Mouse (Mus musculus): ENCODE data around the gene Rfc4. TPM values are rescaled to one million over a fixed set of nuclear protein-coding genes. Genes with fewer than 3 reads are reported as not detected.
A peak's percentile ranks its signal among the peaks of the same experiment; 100 is the strongest.
"Not testable (repeated sequence)": the region's sequence is repeated elsewhere in the genome, so short reads cannot be mapped to it uniquely, and the experiment has no call there.

The Rfc4 gene
- total RNA-seq, 2 experiments from 2014 or later, result 34.9 to 37.4 TPM

- DNase-seq, result peak; percentile 17
These were observed 26.9 kb downstream of the Rfc4 start for GRCm38 (mm10) chr16:23100613-23101012.

GRCm38 (mm10) chr16:23100099-23100575 is 27.4 kb downstream of the Rfc4 start:
- DNase-seq, result peak; percentile 61

- DNase-seq, result no peak
These were observed 27.9 kb downstream of the Rfc4 start for GRCm38 (mm10) chr16:23099632-23100031.

- DNase-seq, result not testable (repeated sequence)
These were observed 29.5 kb downstream of the Rfc4 start for GRCm38 (mm10) chr16:23098105-23098452.

- DNase-seq, result not testable (repeated sequence)
These were observed 30.0 kb downstream of the Rfc4 start for GRCm38 (mm10) chr16:23097290-23098104.

- DNase-seq, result not testable (repeated sequence)
These were observed 30.7 kb downstream of the Rfc4 start for GRCm38 (mm10) chr16:23096886-23097285.

- DNase-seq, result not testable (repeated sequence)
These were observed 32.0 kb downstream of the Rfc4 start for GRCm38 (mm10) chr16:23095581-23095980.

GRCm38 (mm10) chr16:23094136-23094535 is 33.4 kb downstream of the Rfc4 start:
- DNase-seq, result no peak

GRCm38 (mm10) chr16:23093321-23093953 is 34.1 kb downstream of the Rfc4 start:
- DNase-seq, result no peak

- DNase-seq, result not testable (repeated sequence)
These were observed 36.2 kb downstream of the Rfc4 start for GRCm38 (mm10) chr16:23091345-23091744.

- not testable (repeated sequence) for DNase-seq
These were observed 39.0 kb downstream of the Rfc4 start for GRCm38 (mm10) chr16:23088491-23088890.

- not testable (repeated sequence) for DNase-seq
These were observed 39.8 kb downstream of the Rfc4 start for GRCm38 (mm10) chr16:23087712-23088111.

- DNase-seq, result not testable (repeated sequence)
These were observed 40.4 kb downstream of the Rfc4 start for GRCm38 (mm10) chr16:23087159-23087558.

- not testable (repeated sequence) for DNase-seq
These were observed 50.0 kb downstream of the Rfc4 start for GRCm38 (mm10) chr16:23077516-23077915.

Small RNA genes within 50 kb of the gene (microRNA-seq; reads per million reads assigned to microRNA genes)
- gene Gm49346, result 0.69 to 1.0 reads per million in 2 experiments

Other genes with a start within 250 kb of the Rfc4 start
- 1 to 10 TPM; 8.6 to 9.8 TPM for gene Ahsg, start 236.5 kb downstream of the Rfc4 start, total RNA-seq (2021)
- gene Fetub, start 209.4 kb downstream of the Rfc4 start, total RNA-seq (2021), result not detected
- gene Hrg, start 176.7 kb downstream of the Rfc4 start, total RNA-seq (2021), result not detected
- gene Kng2, start 98.3 kb downstream of the Rfc4 start, total RNA-seq (2021), result not detected
- under 1 TPM; 0.18 to 0.45 TPM for gene Kng1, start 69.9 kb downstream of the Rfc4 start, total RNA-seq (2021)
- 100 to 1,000 TPM; 206 to 231 TPM for gene Eif4a2, start 20.3 kb downstream of the Rfc4 start, total RNA-seq (2021)
- gene Adipoq, start 18.8 kb upstream of the Rfc4 start, total RNA-seq (2021), result 1 to 10 TPM; 4.9 to 6.2 TPM
- 10 to 100 TPM; 19.8 to 20.3 TPM for gene St6gal1, start 97.0 kb upstream of the Rfc4 start, total RNA-seq (2021)